Comparison of ENCODE assay signal across 8 mouse cellular contexts in genomic region chr3:88336058-88337013, GRCm38 (mm10). TPM values are rescaled to one million over a fixed set of nuclear protein-coding genes. Genes with fewer than 3 reads are reported as not detected.
DNase-seq lines count a peak whose midpoint lies in the region; ATAC-seq lines count a peak whose summit lies in the region.

TSS of gene Tmem79 (minus strand) at chr3:88336148.
TSS of gene Smg5 (plus strand) at chr3:88336260.

- DNase-seq in adrenal gland, adult (ENCODE audit: inconsistent age in 2 of 2, low spot score in 1 of 2), result peak; percentile 97 to 99
- peak; percentile 97 for DNase-seq in embryo, embryonic 10.5 days (ENCODE audit: low spot score)
- peak; percentile 96 for DNase-seq in gastrocnemius, postnatal 25 days
- DNase-seq in intestine, embryonic 14.5 days (ENCODE audit: low spot score), result peak; percentile 98
- peak; percentile 95 to 97 for DNase-seq in left cerebral cortex, postnatal 14 days (ENCODE audit: low spot score in 2 of 2)
- DNase-seq in mesoderm, embryonic 11.5 days (ENCODE audit: low read depth, low spot score), result peak; percentile 97
- peak; percentile 91 to 93 for DNase-seq in right cerebral cortex, postnatal 36 days (ENCODE audit: low spot score in 2 of 2)
- DNase-seq in yolk sac, embryonic 10.5 days (ENCODE audit: low spot score), result peak; percentile 98

- peak within 1 kb of the TSS; percentile 82 for H3K4me3 ChIP-seq in intestine, embryonic 14.5 days (ENCODE audit: low read depth, low read length)

- H3K4me1 ChIP-seq in intestine, embryonic 14.5 days (replicated peaks; ENCODE audit: control insufficient read depth, insufficient read depth, low read length), result peaks cover 12% of the 10 kb centered on the region

- H3K9me3 ChIP-seq in intestine, embryonic 14.5 days (ENCODE audit: control insufficient read depth, low read length), result no peaks in the 10 kb centered on the region

- peak; percentile 87 for ATAC-seq in intestine, embryonic 14.5 days (replicated peaks; ENCODE audit: low FRiP score, low TSS enrichment, low read depth)

- H3K4me2 ChIP-seq in intestine, embryonic 14.5 days (ENCODE audit: low read length), result peak within 1 kb of the TSS; percentile 83

- H3K36me3 ChIP-seq in intestine, embryonic 14.5 days (ENCODE audit: control insufficient read depth, insufficient read depth, low read length), result peaks cover under 1% of the 10 kb centered on the region; the same call in 1 of the 2 replicates

- peak within 1 kb of the TSS; percentile 92 for H3K9ac ChIP-seq in intestine, embryonic 14.5 days (ENCODE audit: low read length)

- H3K27ac ChIP-seq in intestine, embryonic 14.5 days (ENCODE audit: low read depth), result peak within 1 kb of the TSS; percentile 93

- H3K27me3 ChIP-seq in intestine, embryonic 14.5 days (replicated peaks; ENCODE audit: control insufficient read depth, insufficient read depth, low read length), result no peaks in the 10 kb centered on the region

- intact Hi-C loops in left cerebral cortex, postnatal 14 days (cut with DNase I), result no loop called here

- WGBS in intestine, embryonic 14.5 days, result 2% methylated on average over 65 of the region's 66 CpGs

RNA-seq across cellular contexts. Expression of gene Tmem79, which starts in this region (rescaled TPM):
- total RNA-seq in gastrocnemius, postnatal 25 days (2021), result 1 to 10 TPM; 1.7 TPM
- 17.1 and 17.3 TPM in 2 replicates for polyA plus RNA-seq in intestine, embryonic 14.5 days (2014; fragmentation: Nextera tagmentation; extraction: Ambion mirVana)
- total RNA-seq in left cerebral cortex, postnatal 14 days (2021), result under 1 TPM; 0.99 TPM

RNA-seq across cellular contexts. Expression of gene Smg5, which starts in this region (rescaled TPM):
- total RNA-seq in gastrocnemius, postnatal 25 days (2021), result 10 to 100 TPM; 37.4 to 43.4 TPM
- polyA plus RNA-seq in intestine, embryonic 14.5 days (2014; fragmentation: Nextera tagmentation; extraction: Ambion mirVana), result 39.4 and 40.1 TPM in 2 replicates
- total RNA-seq in left cerebral cortex, postnatal 14 days (2021), result 10 to 100 TPM; 69.6 to 72.0 TPM

Comparison
In these comparisons a context has a peak if more than half of its experiments do, and no peak if none do; other contexts are left out.
1. Peak in every context shown above with its lines: DNase-seq, ATAC-seq, H3K4me3 ChIP-seq and H3K27ac ChIP-seq.